Mouse (Mus musculus) small intestine, adult 2 months (tissue): ENCODE data around the gene Pdcd1.

ENCODE experiments used
- CTCF ChIP-seq: fragments of 200-500 bp; IDR thresholded peaks from 2 replicates; pipeline ENCODE4 v1.5.1; 2012; ENCODE audit warnings: low read depth, mild to moderate bottlenecking, control low read depth, inconsistent platforms, low read length, moderate library complexity, mixed read lengths; ENCODE audit not compliant: insufficient replicate concordance, insufficient read length; ENCODE audit errors: extremely low read depth
- POLR2A ChIP-seq: fragments of 200-500 bp; IDR thresholded peaks from 2 replicates; pipeline ENCODE4 v1.6.1; 2012; ENCODE audit warnings: low read depth, mild to moderate bottlenecking, control low read depth, inconsistent platforms, low read length, moderate library complexity

DNA sequence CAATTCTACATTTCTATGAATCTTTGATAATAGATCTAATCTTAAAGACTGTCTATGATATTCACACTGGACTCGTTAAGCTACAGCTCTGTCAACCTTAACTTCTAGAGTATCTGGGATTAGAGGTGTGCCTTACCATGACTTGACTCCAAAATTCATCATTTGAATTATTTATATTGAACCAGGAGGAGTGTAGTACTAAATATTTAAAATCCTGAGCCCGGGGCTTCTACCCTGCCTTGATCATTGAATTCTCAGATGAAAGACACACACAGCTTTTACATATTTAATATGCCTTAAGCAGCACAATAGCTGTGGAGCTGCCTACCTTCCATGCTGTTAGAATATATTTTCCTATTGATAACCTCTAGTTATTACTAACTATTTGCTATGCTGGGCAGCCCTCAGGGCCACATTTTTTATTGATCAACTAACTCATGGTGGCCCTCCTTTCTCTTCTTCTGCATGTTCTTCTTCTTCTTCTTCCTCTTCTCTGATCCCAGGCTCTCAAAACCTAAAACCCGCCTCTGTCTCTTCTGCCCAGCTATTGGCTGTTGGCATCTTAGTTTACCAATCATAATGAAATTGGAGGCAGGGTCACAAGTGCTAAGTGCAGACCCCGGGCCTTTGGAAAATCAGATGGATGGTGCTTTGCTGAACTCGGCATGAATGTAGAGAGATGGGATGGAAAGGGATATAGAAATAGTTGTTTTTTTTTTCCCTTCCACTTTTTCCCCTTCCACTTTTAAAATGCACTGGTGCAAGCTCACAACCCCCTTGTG lies 33.2 kb upstream of the Pdcd1 start:
- TF ChIP-seq CTCF: no peak
- no peak for TF ChIP-seq POLR2A
